Comparison of ENCODE assay signal across 8 mouse cellular contexts in genomic region chr8:83621691-83622388, GRCm38 (mm10). TPM values are rescaled to one million over a fixed set of nuclear protein-coding genes. Genes with fewer than 3 reads are reported as not detected.
DNase-seq lines count a peak whose midpoint lies in the region; ATAC-seq and TF ChIP-seq lines count a peak whose summit lies in the region.

No protein-coding gene starts in this region.

- DNase-seq in heart, postnatal 25 days (ENCODE audit: low spot score) = no peak
- no peak for DNase-seq in hindbrain, embryonic 11.5 days (ENCODE audit: low spot score)
- DNase-seq in Muller cell, postnatal 12 days (ENCODE audit: inconsistent ontology term) = no peak
- DNase-seq in MN1 (ENCODE audit: low spot score) = no peak
- DNase-seq in spleen, postnatal 10 days (ENCODE audit: low spot score in 2 of 2) = no peak

- H3K9me3 ChIP-seq in heart, embryonic 15.5 days (replicated peaks) = no peaks in the 10 kb centered on the region
- H3K9me3 ChIP-seq in hindbrain, embryonic 11.5 days (ENCODE audit: control insufficient read depth, low read length) = no peaks in the 10 kb centered on the region
- no peaks in the 10 kb centered on the region for H3K9me3 ChIP-seq in midbrain, embryonic 13.5 days

- no peak for TF ChIP-seq POLR2A in bone marrow, adult 2 months (IDR thresholded peaks at IDR 0.05; ENCODE audit: borderline replicate concordance, control insufficient read depth, low read depth, low read length)

- ATAC-seq in heart, embryonic 15.5 days (replicated peaks; ENCODE audit: insufficient number of reproducible peaks, insufficient read depth, low FRiP score, low read depth) = 0 out of 2 replicates have a peak, but pooled peaks have one; percentile 2
- ATAC-seq in hindbrain, embryonic 11.5 days (ENCODE audit: low FRiP score) = peak; percentile 65
- ATAC-seq in midbrain, embryonic 13.5 days = peak; percentile 51; the same call in 1 of the 2 replicates

- no peaks in the 10 kb centered on the region for H3K36me3 ChIP-seq in heart, embryonic 15.5 days
- H3K36me3 ChIP-seq in hindbrain, embryonic 11.5 days (ENCODE audit: control insufficient read depth, insufficient read depth, low read length) = no peaks in the 10 kb centered on the region
- H3K36me3 ChIP-seq in midbrain, embryonic 13.5 days = no peaks in the 10 kb centered on the region

- peaks cover 3% of the 10 kb centered on the region; the same call in 1 of the 2 replicates for H3K4me1 ChIP-seq in heart, embryonic 15.5 days (replicated peaks)
- H3K4me1 ChIP-seq in bone marrow, adult 2 months (ENCODE audit: control insufficient read depth, insufficient read depth, low read length) = no peaks in the 10 kb centered on the region; the same call in 1 of the 2 replicates
- H3K4me1 ChIP-seq in hindbrain, embryonic 11.5 days (replicated peaks; ENCODE audit: control insufficient read depth, insufficient read depth, low read length) = no peaks in the 10 kb centered on the region
- H3K4me1 ChIP-seq in midbrain, embryonic 13.5 days (replicated peaks) = peaks cover 3% of the 10 kb centered on the region; the same call in 1 of the 2 replicates

- no peak overlapping the region for H3K27ac ChIP-seq in heart, embryonic 15.5 days
- no peak overlapping the region for H3K27ac ChIP-seq in bone marrow, adult 2 months (ENCODE audit: control insufficient read depth, insufficient read depth, low read depth, low read length, poor library complexity)
- no peak overlapping the region for H3K27ac ChIP-seq in hindbrain, embryonic 11.5 days (ENCODE audit: low read depth, low read length)
- H3K27ac ChIP-seq in midbrain, embryonic 13.5 days = no peak overlapping the region

- H3K9ac ChIP-seq in heart, embryonic 15.5 days = no peak overlapping the region
- H3K9ac ChIP-seq in hindbrain, embryonic 11.5 days (ENCODE audit: low read depth, low read length) = peak overlapping the region; percentile 24; the same call in 1 of the 2 replicates
- peak overlapping the region; percentile 70 for H3K9ac ChIP-seq in midbrain, embryonic 13.5 days (replicated peaks)

- intact Hi-C loops in heart, postnatal 25 days (cut with DNase I) = loop anchor here (2.0 kb wide), 2 partner anchors 13 to 55 kb away; partner anchors contain the start of genes Dnajb1 and Ndufb7

- H3K4me2 ChIP-seq in heart, embryonic 15.5 days = peak overlapping the region; percentile 78
- H3K4me2 ChIP-seq in hindbrain, embryonic 11.5 days (replicated peaks; ENCODE audit: low read depth, low read length) = peak overlapping the region; percentile 51
- peak overlapping the region; percentile 73 for H3K4me2 ChIP-seq in midbrain, embryonic 13.5 days (replicated peaks)

- 51% methylated on average over 15 of the region's 15 CpGs for WGBS in heart, embryonic 15.5 days
- 55% methylated on average over 15 of the region's 15 CpGs for WGBS in bone marrow, adult 2 months
- 63% methylated on average over 15 of the region's 15 CpGs for WGBS in hindbrain, embryonic 11.5 days
- WGBS in midbrain, embryonic 13.5 days = 53% methylated on average over 15 of the region's 15 CpGs

- TF ChIP-seq CTCF in bone marrow, adult 2 months (IDR thresholded peaks at IDR 0.05; ENCODE audit: control insufficient read depth, insufficient read depth, low read length) = no peak

- H3K27me3 ChIP-seq in heart, embryonic 15.5 days = no peaks in the 10 kb centered on the region
- H3K27me3 ChIP-seq in hindbrain, embryonic 11.5 days (ENCODE audit: control insufficient read depth, insufficient read depth, low read length) = no peaks in the 10 kb centered on the region
- H3K27me3 ChIP-seq in midbrain, embryonic 13.5 days = 0 out of 2 replicates have a peak, but pooled peaks cover 3% of the 10 kb centered on the region

- peak overlapping the region; percentile 42 for H3K4me3 ChIP-seq in heart, embryonic 15.5 days
- peak overlapping the region; percentile 30 for H3K4me3 ChIP-seq in bone marrow, adult 2 months (replicated peaks; ENCODE audit: control insufficient read depth, low read depth, low read length)
- peak overlapping the region; percentile 21 for H3K4me3 ChIP-seq in hindbrain, embryonic 11.5 days (ENCODE audit: low read depth, low read length)
- peak overlapping the region; percentile 41 for H3K4me3 ChIP-seq in midbrain, embryonic 13.5 days (replicated peaks)

RNA-seq across cellular contexts. Expression of gene Dnajb1, which starts 13.8 kb away (rescaled TPM):
- 36.7 and 47.2 TPM in 2 replicates for polyA plus RNA-seq in heart, embryonic 15.5 days (2015; fragmentation: Nextera tagmentation; extraction: Ambion mirVana)
- total RNA-seq in heart, postnatal 25 days (2021) = 10 to 100 TPM; 10.4 to 17.6 TPM
- 23.8 and 23.9 TPM in 2 replicates for polyA plus RNA-seq in bone marrow, adult 2 months (2011; ENCODE audit: insufficient read depth, insufficient read length, low replicate concordance, missing spikeins)
- 66.1 and 66.7 TPM in 2 replicates for polyA plus RNA-seq in hindbrain, embryonic 11.5 days (2014; fragmentation: Nextera tagmentation; extraction: Ambion mirVana)
- 56.6 and 61.5 TPM in 2 replicates for polyA plus RNA-seq in midbrain, embryonic 13.5 days (2015; fragmentation: Nextera tagmentation; extraction: Ambion mirVana)

RNA-seq across cellular contexts. Expression of gene Tecr, which starts 14.1 kb away (rescaled TPM):
- 349 and 431 TPM in 2 replicates for polyA plus RNA-seq in heart, embryonic 15.5 days (2015; fragmentation: Nextera tagmentation; extraction: Ambion mirVana)
- total RNA-seq in heart, postnatal 25 days (2021) = 100 to 1,000 TPM; 381 to 389 TPM
- 136 and 233 TPM in 2 replicates for polyA plus RNA-seq in bone marrow, adult 2 months (2011; ENCODE audit: insufficient read depth, insufficient read length, low replicate concordance, missing spikeins)
- polyA plus RNA-seq in hindbrain, embryonic 11.5 days (2014; fragmentation: Nextera tagmentation; extraction: Ambion mirVana) = 732 and 754 TPM in 2 replicates
- 820 and 847 TPM in 2 replicates for polyA plus RNA-seq in midbrain, embryonic 13.5 days (2015; fragmentation: Nextera tagmentation; extraction: Ambion mirVana)

RNA-seq across cellular contexts. Expression of gene Gipc1, which starts 30.6 kb away (rescaled TPM):
- 127 and 141 TPM in 2 replicates for polyA plus RNA-seq in heart, embryonic 15.5 days (2015; fragmentation: Nextera tagmentation; extraction: Ambion mirVana)
- total RNA-seq in heart, postnatal 25 days (2021) = 10 to 100 TPM; 27.3 to 29.9 TPM
- polyA plus RNA-seq in bone marrow, adult 2 months (2011; ENCODE audit: insufficient read depth, insufficient read length, low replicate concordance, missing spikeins) = 14.8 and 17.3 TPM in 2 replicates
- 176 and 182 TPM in 2 replicates for polyA plus RNA-seq in hindbrain, embryonic 11.5 days (2014; fragmentation: Nextera tagmentation; extraction: Ambion mirVana)
- 164 and 172 TPM in 2 replicates for polyA plus RNA-seq in midbrain, embryonic 13.5 days (2015; fragmentation: Nextera tagmentation; extraction: Ambion mirVana)

RNA-seq across cellular contexts. Expression of gene Ptger1, which starts 44.6 kb away (rescaled TPM):
- polyA plus RNA-seq in heart, embryonic 15.5 days (2015; fragmentation: Nextera tagmentation; extraction: Ambion mirVana) = 0.45 and 0.84 TPM in 2 replicates
- total RNA-seq in heart, postnatal 25 days (2021) = under 1 TPM; 0.25 to 0.34 TPM
- 0.41 and 0.57 TPM in 2 replicates for polyA plus RNA-seq in bone marrow, adult 2 months (2011; ENCODE audit: insufficient read depth, insufficient read length, low replicate concordance, missing spikeins)
- 0.49 and 1.0 TPM in 2 replicates for polyA plus RNA-seq in hindbrain, embryonic 11.5 days (2014; fragmentation: Nextera tagmentation; extraction: Ambion mirVana)
- polyA plus RNA-seq in midbrain, embryonic 13.5 days (2015; fragmentation: Nextera tagmentation; extraction: Ambion mirVana) = 0.75 and 0.81 TPM in 2 replicates

RNA-seq across cellular contexts. Expression of gene Ndufb7, which starts 55.4 kb away (rescaled TPM):
- 537 and 672 TPM in 2 replicates for polyA plus RNA-seq in heart, embryonic 15.5 days (2015; fragmentation: Nextera tagmentation; extraction: Ambion mirVana)
- total RNA-seq in heart, postnatal 25 days (2021) = 100 to 1,000 TPM; 752 to 766 TPM
- polyA plus RNA-seq in bone marrow, adult 2 months (2011; ENCODE audit: insufficient read depth, insufficient read length, low replicate concordance, missing spikeins) = 240 and 480 TPM in 2 replicates
- polyA plus RNA-seq in hindbrain, embryonic 11.5 days (2014; fragmentation: Nextera tagmentation; extraction: Ambion mirVana) = 358 and 366 TPM in 2 replicates
- polyA plus RNA-seq in midbrain, embryonic 13.5 days (2015; fragmentation: Nextera tagmentation; extraction: Ambion mirVana) = 380 and 382 TPM in 2 replicates

Comparison
In these comparisons a context has a peak if more than half of its experiments do, and no peak if none do; other contexts are left out.
1. ATAC-seq: peak in every context shown above with its lines; median percentile 65 in hindbrain, embryonic 11.5 days; 51 in midbrain, embryonic 13.5 days; 2 in heart, embryonic 15.5 days.